Mouse (Mus musculus) layer of hippocampus, postnatal 10 days (tissue): ENCODE data around the gene Abcc4. TPM values are rescaled to one million over a fixed set of nuclear protein-coding genes. Genes with fewer than 3 reads are reported as not detected.

Experiments
- DNase-seq, 2 experiments: peaks; one replicate each; pipeline ENCODE4 v3.0.0; 2021; ENCODE audit warnings: low spot score in 2 of 2
- total RNA-seq, 2 experiments: library from RNA; stranded (reverse); gene quantifications; 2 replicates each; pipeline ENCODE4 v1.2.3; 2021

Abcc4 gene
- total RNA-seq, 2 experiments from 2014 or later: 7.4 to 7.7 TPM

DNA sequence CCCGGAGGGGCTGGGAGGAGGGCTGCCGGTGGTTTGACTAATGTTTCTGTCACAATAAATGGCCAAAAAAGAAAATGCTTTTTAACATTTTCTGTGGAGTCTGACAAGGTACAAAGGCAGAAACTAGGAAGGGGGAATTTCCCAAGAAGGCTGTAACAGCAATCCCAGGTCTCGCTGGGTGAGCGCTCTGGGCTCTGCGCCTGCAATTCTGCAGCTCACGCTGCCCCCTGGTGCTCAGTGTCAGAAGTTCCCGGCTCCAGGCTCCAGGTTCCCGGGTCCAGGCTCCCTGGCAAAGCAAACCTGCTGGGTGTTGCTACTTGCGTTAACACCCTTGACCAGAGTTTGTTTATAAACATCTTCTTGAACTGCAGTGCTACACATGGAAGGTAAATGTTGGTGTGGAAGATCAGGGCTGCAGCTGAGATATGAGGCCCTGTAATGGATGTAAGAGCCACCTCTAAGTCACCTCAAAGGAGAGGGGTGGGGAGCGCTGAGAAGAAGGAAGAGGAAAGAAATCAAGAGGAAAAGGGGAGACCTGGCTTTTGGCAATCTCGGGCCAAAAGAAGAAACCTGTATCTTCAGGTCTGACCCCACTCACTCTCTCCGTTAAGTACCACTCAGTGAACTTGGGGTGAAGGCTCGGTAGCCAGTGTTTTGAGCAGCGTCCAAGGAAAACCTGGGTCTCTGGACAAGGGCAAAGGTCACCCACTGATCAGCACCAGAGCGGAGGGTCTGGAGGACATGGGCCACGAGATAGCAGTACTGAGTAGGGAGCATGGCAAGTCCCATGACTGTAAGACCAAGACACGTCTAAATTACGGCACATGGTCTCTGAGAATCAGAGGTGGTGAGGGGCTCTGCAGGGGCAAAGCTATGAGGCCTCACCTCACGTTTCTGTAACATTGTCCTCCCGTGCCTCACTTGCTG, 114.3 kb downstream of the Abcc4 start:
- DNase-seq: peak; percentile 88 to 92

DNA sequence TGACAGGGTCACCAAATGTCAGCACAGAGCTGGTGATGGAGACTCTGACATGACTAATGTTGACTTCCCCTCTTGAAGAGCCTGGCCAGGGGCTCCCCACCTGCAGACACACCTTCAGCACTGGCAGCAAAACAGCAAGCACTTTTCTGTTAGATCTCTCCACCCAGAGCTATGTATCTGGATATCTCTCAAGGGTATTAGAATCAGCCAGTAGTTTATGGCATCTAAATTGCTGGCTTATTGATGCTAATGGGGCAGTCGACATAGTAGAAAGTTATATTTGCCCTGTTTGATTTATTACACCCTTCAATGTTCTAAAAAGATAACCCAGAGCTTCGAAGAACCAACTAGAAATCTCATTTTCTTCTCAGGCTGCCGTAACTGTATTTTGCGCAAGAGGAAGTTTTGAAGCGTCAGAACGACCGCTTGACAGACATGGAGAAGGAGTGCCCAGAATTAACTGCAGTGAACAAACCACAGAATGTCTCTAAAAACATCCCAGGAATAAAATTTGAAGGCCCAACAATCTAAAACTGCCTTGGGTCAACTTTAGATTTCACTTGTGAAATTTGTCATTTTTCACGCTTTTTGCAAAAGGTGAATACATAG, 123.6 kb downstream of the Abcc4 start:
- no peak for DNase-seq

DNA sequence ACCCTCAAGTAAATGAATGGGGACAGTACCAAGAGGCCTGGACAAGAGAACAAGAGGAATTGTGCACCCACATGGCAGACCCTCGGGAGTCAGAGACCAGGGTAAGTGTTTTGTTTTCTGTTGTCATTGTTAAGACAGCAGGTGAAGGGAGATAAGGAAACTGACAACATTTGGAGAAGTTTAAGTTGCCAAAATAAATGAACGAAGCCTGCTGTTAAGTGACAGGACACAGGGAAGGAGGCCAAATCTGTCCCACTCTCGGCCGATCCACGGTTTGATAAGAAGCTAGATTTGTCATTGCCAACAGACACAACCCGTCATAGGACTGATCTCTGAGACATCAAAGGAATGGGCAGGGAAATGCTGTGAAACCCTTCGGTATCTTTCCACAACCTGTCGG, 124.3 kb downstream of the Abcc4 start:
- DNase-seq: no peak

DNA sequence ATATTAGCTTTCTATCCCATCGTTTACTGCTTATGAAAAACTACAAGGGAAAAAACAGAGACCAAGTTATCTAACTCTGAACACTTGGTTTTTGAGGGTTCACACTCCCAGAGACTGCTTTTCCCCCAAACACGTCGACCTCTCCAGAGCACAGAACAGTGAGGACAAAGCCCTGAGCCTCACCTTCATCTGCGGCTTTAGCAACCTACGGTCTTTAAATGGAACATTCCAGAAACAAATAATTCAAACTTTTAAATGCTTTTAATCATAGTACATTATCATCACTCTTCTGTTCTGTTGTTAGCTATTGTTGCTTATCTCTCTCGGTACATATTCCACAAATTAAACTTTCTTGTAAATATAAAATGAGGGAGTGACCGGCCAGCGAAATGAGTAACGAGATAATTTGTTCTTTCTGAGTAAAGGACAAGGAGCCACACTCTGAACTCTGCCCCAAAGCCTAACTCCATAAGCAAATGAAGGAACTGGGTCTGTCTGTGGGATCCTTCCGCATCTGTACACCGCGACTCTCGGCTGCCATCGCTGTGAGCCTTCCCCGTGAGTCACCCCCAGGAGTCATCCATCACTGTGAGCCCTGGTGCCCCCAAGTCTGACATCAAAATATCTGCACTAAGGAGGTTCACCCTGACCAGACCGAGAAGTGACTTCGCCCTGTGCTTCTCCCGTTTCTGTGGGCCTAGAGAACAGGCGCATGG, 126.8 kb downstream of the Abcc4 start:
- no peak for DNase-seq

DNA sequence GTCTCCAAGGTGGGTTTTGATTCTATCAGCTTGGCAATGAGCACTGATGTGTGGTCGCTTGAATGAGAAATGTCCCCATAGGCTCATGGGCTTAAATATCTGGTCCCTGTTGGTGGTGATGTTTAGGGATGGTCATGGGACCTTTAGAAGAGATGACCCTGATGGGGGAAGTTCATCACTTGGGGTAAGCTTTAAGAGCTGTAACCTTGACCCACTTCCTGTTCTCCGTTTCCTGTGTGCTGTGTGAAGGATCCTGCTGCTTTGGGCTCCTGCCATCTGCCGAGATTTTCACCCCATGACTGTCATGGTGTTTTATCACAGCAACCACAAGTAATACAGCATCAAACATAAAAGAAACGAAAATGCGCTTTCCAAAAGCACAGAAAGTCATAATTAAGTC, 128.1 kb downstream of the Abcc4 start:
- no peak for DNase-seq

DNA sequence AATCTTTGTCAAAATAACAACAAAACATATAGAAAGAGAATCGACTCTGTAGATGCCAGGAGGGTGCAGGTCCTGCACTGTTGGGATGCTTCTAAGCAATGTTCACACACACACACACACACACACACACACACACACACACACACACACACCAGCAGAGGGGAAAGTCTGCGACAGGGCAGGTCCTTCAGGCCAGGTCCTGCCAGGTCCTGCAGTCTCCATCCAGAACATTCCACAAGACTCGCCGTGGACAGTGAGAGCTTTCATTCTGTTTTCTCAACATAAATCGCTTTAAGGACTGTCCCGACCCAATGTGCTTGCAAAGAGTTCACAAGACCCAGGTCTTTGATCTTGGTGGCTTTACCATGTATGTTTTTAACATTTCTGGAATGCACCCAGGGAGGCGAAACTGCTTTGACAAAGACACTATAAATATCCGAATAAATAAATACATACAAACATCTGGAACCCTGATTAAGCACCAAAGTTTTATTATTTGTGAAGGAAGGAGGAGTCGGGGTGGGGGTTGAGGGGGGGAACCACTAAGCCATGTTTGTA, 133.3 kb downstream of the Abcc4 start:
- no peak for DNase-seq

DNA sequence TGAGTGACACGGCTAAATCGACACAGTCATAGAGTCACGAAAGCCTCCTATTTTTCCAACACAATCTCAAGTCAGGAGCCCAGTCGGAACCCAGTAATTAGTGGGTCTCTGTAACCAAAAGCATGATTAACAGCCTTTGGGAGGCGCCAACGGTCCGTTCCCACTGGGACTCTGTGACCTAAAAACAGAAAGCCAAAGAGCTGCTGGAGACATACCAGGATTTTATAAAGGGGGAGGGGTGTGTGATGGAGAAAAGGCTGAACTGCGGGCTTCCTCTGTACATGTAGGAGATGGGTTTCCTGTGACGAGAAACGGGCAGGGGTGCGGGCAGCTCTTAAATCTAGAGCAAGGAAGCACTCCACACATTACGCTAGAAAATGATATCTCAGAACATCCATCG, 136.4 kb downstream of the Abcc4 start:
- DNase-seq: no peak

DNA sequence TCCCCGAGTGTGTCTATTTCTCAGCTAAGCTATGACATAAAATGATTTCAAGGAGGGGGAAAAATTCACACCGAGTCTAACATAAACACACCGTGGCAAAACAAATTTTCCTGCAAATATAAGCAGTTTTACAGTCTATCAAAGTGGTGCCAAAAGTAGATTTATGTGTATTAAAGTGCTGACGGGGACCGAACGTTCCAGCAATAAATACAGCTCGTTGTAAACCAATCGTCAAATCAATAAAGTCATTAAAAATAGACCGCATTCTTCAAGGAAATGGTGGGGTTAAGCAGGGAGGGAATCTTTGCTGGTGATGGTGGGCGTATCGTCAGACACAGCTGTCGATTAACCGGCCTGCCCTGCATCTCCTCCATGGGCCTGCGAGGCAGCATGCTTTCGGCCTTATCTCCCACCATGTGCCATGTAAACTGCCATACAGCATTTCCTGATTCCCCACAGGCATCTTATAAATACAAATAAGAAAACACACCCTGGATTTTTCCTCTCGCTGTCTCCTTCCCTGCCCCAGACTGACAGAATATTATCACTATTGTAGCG, 137.8 kb downstream of the Abcc4 start:
- no peak for DNase-seq

DNA sequence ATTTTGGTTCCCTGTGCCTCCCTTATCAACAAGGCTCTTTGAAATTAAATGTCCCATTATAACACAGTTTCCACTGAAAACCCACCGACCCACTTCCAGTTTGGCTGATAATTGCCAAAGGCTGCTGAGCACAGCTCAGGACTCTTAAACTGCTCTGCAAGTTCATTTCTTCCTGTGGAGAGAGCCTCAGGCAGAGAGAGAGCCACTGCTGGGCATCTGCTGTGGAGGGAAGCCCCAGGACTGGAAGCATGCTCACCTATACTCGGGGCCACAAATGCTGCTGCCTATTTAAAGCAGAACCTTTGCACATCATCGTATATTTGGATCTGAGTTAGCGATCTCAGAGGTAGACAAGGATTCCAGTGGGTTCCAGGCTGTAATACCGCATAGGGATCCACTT, 139.2 kb downstream of the Abcc4 start:
- no peak for DNase-seq

DNA sequence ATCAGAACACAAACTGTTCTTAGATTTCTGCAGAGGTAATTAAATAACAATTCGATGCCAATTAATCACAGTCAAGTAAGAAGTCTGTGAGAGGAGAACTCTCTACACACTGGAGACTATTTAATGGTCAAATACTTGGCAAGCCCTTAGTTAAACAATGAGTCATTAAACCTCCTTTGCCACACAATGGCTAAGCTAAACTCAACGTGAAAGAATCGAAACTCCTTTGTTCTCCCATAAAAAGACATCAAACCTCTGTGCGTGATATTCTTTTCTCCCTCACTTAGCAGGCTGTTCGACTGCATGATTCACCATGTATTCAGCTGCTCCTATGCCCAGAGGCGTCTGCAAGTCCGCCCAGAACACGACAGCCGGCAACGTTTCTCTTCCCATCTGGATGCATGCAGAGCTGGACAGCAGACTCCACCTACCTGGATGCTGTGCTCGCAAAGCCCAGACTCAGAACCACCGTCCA, 139.8 kb downstream of the Abcc4 start:
- peak; percentile 12 to 37 for DNase-seq

DNA sequence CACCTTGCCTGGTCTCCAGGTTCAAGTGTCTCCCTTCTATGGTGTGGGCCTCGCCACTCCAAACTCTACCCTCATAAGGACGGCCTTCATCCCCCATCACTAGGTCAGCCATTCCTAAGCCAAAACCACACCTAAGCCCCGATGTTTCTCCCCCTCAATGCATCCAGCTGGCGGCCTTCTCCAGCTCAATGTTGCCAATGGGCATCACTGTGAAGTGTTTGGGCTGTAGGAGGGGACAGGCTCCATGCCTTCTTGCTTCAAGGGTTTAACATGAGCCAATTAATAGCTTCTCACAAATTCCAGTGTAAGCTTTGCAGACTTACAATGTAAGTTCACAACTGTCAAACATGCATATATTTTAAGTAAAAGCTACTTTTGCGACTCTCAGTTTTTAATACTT, 140.3 kb downstream of the Abcc4 start:
- no peak for DNase-seq

DNA sequence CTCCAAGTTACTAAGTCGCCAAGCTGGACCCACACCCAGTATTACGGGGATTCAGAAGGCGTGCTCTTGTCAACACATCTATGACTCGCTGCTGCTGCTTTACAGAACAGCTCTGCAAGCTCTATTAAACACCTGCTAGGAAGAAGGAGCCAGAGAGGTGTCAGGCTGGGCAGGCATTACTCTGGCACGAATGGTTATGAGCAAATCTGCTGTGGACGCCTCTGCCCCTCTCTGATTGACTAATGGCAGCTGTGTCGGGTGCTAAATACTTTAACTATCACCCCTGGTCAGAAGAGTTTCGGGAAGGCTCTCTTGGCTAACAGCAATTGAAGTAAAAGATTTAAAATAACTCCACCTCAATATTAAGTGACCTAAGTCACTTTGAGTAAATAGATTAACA, 142.4 kb downstream of the Abcc4 start:
- no peak for DNase-seq

DNA sequence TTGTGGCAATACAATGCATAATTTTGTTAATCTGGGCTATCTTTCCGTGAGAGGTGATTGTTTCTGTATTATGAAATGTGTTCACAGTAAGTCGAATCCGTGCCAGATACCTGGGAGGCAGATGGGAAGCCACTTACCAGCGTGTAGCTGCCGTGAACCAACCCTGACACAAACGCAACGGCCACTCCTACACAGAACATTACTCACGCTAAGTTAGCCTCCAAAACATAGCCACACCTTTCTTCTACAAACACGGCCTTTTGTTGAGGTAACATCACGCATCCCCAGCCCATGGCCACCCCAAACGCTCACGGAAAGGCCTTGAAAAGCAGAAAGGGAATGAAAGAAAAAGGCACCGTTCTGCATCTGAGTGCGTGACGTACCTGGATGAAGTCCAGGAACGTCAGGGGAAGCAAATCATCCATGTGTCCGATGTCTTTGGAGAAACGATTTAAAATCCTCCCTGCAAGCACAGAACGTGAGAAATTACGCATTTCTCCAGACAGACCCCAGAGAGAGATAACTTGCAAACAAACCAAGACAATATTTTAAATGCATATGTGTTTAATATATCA, 153.0 kb downstream of the Abcc4 start:
- DNase-seq: no peak

DNA sequence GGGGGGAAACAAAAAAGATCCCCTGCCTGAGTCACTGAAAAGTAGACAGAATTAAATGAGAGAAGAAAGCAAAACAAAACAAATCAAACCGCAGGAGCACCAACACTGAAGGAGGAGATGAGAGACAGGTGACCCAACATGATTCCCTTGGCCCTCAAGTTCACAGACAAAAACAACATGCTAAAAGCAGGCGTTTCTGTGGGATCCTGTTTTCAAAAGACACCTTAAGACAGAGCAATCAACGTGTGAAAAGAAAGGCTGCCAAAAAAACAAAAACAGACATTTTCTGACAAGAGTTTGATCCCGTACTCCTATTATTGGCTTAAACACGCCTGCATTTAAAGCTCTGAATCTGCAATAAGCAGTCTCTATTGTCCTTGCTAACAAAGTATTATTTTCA, 153.6 kb downstream of the Abcc4 start:
- DNase-seq: no peak

DNA sequence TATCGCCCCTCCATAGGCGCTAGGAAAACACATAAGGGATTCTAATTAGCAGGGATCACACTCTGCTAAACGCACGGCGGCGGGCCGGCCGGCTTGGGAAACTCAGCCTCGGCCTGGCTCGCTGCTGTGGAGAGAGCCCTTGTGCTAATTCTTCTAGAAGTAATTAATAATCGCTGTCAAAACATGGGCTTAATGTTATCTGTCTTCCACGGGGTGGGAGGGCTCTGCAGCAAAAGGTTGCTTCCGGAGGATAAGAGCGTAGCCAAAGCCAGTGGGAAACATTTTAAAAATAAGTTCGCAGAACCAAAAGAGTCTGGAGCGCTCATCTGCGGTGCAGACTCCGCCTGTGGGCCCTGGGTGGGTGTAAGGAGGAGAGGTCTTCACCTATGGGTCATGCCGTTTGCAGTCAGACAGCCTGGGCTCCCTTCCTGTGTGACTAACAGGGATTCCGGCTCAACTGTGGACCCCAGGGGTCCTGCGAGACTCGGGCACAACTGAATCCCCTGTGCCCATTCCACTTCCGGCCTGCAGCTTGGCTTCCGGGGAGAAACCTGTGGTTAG, 154.2 kb downstream of the Abcc4 start:
- DNase-seq: peak; percentile 7 to 21

DNA sequence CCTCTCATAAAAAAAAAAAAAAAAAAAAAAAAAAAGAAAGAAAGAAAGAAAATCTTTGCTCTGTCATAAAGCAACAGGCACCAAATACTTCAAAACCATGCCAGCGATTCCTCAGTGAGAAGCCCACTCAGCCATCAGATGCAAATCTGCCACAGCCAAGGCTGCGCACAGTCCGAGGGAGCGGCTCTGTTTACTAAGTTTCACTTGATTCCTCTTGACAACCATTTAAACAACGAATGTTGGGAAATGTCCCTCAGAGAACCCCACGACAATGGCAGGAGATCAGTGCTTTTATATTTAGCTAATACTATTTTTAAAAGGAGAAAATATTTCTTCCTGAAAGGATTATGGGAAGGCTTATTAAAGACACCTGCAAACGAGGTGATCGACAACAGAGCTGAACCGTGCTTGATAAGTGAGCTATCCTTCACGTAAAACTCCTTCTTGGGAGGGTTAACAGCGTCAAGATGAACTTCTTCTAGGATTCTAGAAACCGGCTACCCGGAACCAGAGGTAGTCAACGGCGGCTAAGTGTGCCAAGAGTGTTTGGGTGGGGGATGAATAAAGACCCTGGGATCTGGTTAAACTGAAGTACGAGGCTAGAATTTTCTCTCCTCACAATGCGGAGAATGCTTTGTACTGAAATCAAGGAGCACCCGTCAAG, 154.8 kb downstream of the Abcc4 start:
- DNase-seq: no peak

DNA sequence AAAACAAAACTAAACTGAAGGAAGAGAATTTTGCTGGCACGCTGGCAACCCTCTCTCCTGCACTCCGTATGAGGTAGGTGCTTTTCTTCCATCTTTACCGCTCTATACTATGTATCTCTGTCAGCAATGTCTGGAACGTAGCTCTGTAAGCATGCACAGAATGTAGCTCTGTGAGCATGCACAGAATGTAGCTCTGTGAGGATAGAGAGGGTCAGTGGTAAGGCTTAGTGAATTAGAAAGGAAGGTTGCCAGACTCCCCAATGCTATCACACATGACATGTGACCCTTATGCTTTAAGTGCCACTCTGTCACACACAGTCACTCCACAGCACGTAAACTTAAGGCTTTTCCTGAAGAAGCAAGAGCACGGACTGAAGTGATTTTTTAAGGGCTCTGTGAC, 161.5 kb downstream of the Abcc4 start:
- no peak for DNase-seq

DNA sequence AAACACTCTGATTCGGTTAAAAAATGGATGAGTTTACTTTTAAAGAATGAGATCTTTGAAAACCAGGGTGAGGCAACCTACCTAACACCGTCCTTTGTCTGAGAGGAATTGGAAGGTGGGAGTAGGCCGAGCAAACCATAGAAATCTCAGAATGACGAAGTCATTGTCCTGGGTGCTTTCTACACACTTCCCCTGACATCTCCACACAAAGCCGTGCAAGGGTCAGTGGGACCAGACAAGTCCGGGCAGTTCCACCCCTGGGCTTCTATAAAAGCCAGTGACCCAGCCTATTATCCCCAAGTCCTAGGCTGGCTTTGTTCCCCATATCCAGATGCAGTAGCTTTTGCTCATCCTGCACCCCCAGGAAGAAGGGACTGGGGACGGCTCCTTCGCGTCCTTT, 163.1 kb downstream of the Abcc4 start:
- no peak for DNase-seq

DNA sequence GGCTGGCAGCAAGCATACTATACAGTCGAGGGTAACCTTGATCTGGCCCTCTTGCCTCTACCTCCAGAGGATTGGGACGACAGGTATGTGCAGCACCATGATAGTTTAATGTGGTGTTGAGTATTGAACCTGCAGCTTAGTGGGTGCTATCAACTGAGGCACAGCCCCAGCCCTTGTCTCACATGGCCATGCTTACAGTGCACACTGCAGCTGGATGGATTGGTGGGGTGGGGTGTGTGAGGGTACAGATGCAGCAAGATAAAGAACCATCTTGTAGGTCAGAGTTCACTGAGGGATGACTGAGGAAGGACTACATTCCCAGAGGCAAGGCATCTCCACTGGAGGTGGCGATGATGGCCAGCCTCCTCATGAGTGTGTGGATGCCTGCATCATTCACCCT, 174.5 kb downstream of the Abcc4 start:
- no peak for DNase-seq
